Comparison of ENCODE assay signal across 8 mouse cellular contexts in genomic region chr12:105034130-105034769, GRCm38 (mm10). TPM values are rescaled to one million over a fixed set of nuclear protein-coding genes. Genes with fewer than 3 reads are reported as not detected.
DNase-seq lines count a peak whose midpoint lies in the region; ATAC-seq and TF ChIP-seq lines count a peak whose summit lies in the region.

No protein-coding gene starts in this region.

- H3K27ac ChIP-seq in heart, postnatal 0 days (ENCODE audit: low read depth) = no peak overlapping the region
- no peak overlapping the region for H3K27ac ChIP-seq in embryonic fibroblast, embryonic 13.5 days (ENCODE audit: insufficient read depth, low read length)
- peak overlapping the region; percentile 47; the same call in 1 of the 2 replicates for H3K27ac ChIP-seq in limb, embryonic 12.5 days
- no peak overlapping the region for H3K27ac ChIP-seq in neural tube, embryonic 14.5 days (ENCODE audit: low read depth, low read length)

- no peak for ATAC-seq in heart, postnatal 0 days (ENCODE audit: insufficient read depth, low read depth)
- ATAC-seq in limb, embryonic 12.5 days (ENCODE audit: insufficient number of reproducible peaks, insufficient read depth, low FRiP score, low TSS enrichment, low read depth) = no peak
- no peak for ATAC-seq in neural tube, embryonic 14.5 days (ENCODE audit: low read depth)

- TF ChIP-seq CTCF in heart, postnatal 0 days (IDR thresholded peaks at IDR 0.05; ENCODE audit: low read depth) = no peak
- TF ChIP-seq CTCF in embryonic fibroblast, embryonic 13.5 days (IDR thresholded peaks at IDR 0.05; ENCODE audit: borderline replicate concordance, insufficient read depth, low read length) = no peak

- no peaks in the 10 kb centered on the region for H3K9me3 ChIP-seq in heart, postnatal 0 days (replicated peaks; ENCODE audit: control insufficient read depth, low read length)
- H3K9me3 ChIP-seq in limb, embryonic 12.5 days = no peaks in the 10 kb centered on the region
- no peaks in the 10 kb centered on the region for H3K9me3 ChIP-seq in neural tube, embryonic 14.5 days (ENCODE audit: control insufficient read depth, low read length)

- no peak for TF ChIP-seq POLR2A in embryonic fibroblast, embryonic 13.5 days (IDR thresholded peaks at IDR 0.05; ENCODE audit: low read depth, low read length)

- intact Hi-C loops in heart, postnatal 36 days (cut with DNase I) = loop anchor here (10.0 kb wide), 1 partner anchor 189 kb away; no protein-coding TSS in a partner anchor

- peak overlapping the region; percentile 88 for H3K4me2 ChIP-seq in heart, postnatal 0 days (ENCODE audit: low read depth, low read length)
- H3K4me2 ChIP-seq in limb, embryonic 12.5 days = peak overlapping the region; percentile 86
- H3K4me2 ChIP-seq in neural tube, embryonic 14.5 days (ENCODE audit: low read depth, low read length) = peak overlapping the region; percentile 95

- peak overlapping the region; percentile 34; the same call in 1 of the 2 replicates for H3K9ac ChIP-seq in heart, postnatal 0 days (replicated peaks; ENCODE audit: low read depth, low read length)
- no peak overlapping the region for H3K9ac ChIP-seq in limb, embryonic 12.5 days (replicated peaks)
- no peak overlapping the region for H3K9ac ChIP-seq in neural tube, embryonic 14.5 days (replicated peaks; ENCODE audit: low read depth, low read length)

- peaks cover 40% of the 10 kb centered on the region for H3K4me1 ChIP-seq in heart, postnatal 0 days (ENCODE audit: control insufficient read depth, insufficient read depth)
- H3K4me1 ChIP-seq in embryonic fibroblast, embryonic 13.5 days (ENCODE audit: control insufficient read depth, insufficient read depth, low read length) = no peaks in the 10 kb centered on the region
- peaks cover 53% of the 10 kb centered on the region for H3K4me1 ChIP-seq in limb, embryonic 12.5 days (replicated peaks)
- H3K4me1 ChIP-seq in neural tube, embryonic 14.5 days (ENCODE audit: control insufficient read depth, insufficient read depth, low read length) = peaks cover 26% of the 10 kb centered on the region

- no peaks in the 10 kb centered on the region for H3K27me3 ChIP-seq in heart, postnatal 0 days (ENCODE audit: control insufficient read depth, insufficient read depth, low read length)
- no peaks in the 10 kb centered on the region for H3K27me3 ChIP-seq in limb, embryonic 12.5 days
- H3K27me3 ChIP-seq in neural tube, embryonic 14.5 days (ENCODE audit: control insufficient read depth, insufficient read depth, low read length) = no peaks in the 10 kb centered on the region

- peak overlapping the region; percentile 78 for H3K4me3 ChIP-seq in heart, postnatal 0 days (ENCODE audit: low read depth, low read length)
- peak overlapping the region; percentile 87 for H3K4me3 ChIP-seq in embryonic fibroblast, embryonic 13.5 days (ENCODE audit: insufficient read depth, low read length)
- peak overlapping the region; percentile 84 for H3K4me3 ChIP-seq in limb, embryonic 12.5 days (replicated peaks)
- H3K4me3 ChIP-seq in neural tube, embryonic 14.5 days (ENCODE audit: low read depth, low read length) = no peak overlapping the region; the same call in 1 of the 2 replicates

- DNase-seq in heart, postnatal 0 days (ENCODE audit: low spot score) = no peak
- no peak for DNase-seq in heart, postnatal 36 days
- no peak for DNase-seq in cerebellum, postnatal 25 days
- no peak for DNase-seq in layer of hippocampus, adult 8-10 months (ENCODE audit: low spot score in 2 of 2)
- DNase-seq in cerebellum, adult 8-10 months = no peak

- no peak for TF ChIP-seq EP300 in heart, postnatal 0 days (IDR thresholded peaks at IDR 0.05; ENCODE audit: low read depth)

- 27% methylated on average over 14 of the region's 14 CpGs for WGBS in heart, postnatal 0 days
- 75% methylated on average over 14 of the region's 14 CpGs for WGBS in limb, embryonic 12.5 days
- 79% methylated on average over 14 of the region's 14 CpGs for WGBS in neural tube, embryonic 14.5 days

- H3K36me3 ChIP-seq in heart, postnatal 0 days (replicated peaks; ENCODE audit: control insufficient read depth, insufficient read depth, low read length) = 0 out of 2 replicates have a peak, but pooled peaks cover 4% of the 10 kb centered on the region
- H3K36me3 ChIP-seq in limb, embryonic 12.5 days = peaks cover 22% of the 10 kb centered on the region
- H3K36me3 ChIP-seq in neural tube, embryonic 14.5 days (ENCODE audit: control insufficient read depth, insufficient read depth, low read length) = peaks cover 4% of the 10 kb centered on the region; the same call in 1 of the 2 replicates

RNA-seq across cellular contexts. Expression of gene Glrx5, which starts 1.8 kb away (rescaled TPM):
- total RNA-seq in heart, postnatal 0 days (2014; rRNA removed; ENCODE audit: low replicate concordance) = 44.7 and 87.7 TPM in 2 replicates
- polyA plus RNA-seq in heart, postnatal 0 days (2015; fragmentation: Nextera tagmentation; extraction: Ambion mirVana) = 210 and 217 TPM in 2 replicates
- 10 to 100 TPM; 93.2 to 97.0 TPM for total RNA-seq in heart, postnatal 36 days (2021)
- polyA plus RNA-seq in embryonic fibroblast, embryonic 13.5 days (2011; ENCODE audit: insufficient read length, low read depth, missing spikeins) = 37.6 and 45.1 TPM in 2 replicates
- polyA plus RNA-seq in limb, embryonic 12.5 days (2016; fragmentation: Nextera tagmentation; extraction: Ambion mirVana) = 171 and 180 TPM in 2 replicates
- polyA plus RNA-seq in neural tube, embryonic 14.5 days (2014; fragmentation: Nextera tagmentation; extraction: Ambion mirVana) = 190 and 200 TPM in 2 replicates
- 10 to 100 TPM; 41.0 to 46.7 (median 42.8) TPM for total RNA-seq in layer of hippocampus, adult 8-10 months (2022)

RNA-seq across cellular contexts. Expression of gene Syne3, which starts 24.6 kb away (rescaled TPM):
- total RNA-seq in heart, postnatal 0 days (2014; rRNA removed; ENCODE audit: low replicate concordance) = 5.0 TPM in 2 replicates
- 1.8 TPM in 2 replicates for polyA plus RNA-seq in heart, postnatal 0 days (2015; fragmentation: Nextera tagmentation; extraction: Ambion mirVana)
- 1 to 10 TPM; 7.2 to 7.8 TPM for total RNA-seq in heart, postnatal 36 days (2021)
- polyA plus RNA-seq in embryonic fibroblast, embryonic 13.5 days (2011; ENCODE audit: insufficient read length, low read depth, missing spikeins) = 13.6 and 15.9 TPM in 2 replicates
- 0.54 and 0.61 TPM in 2 replicates for polyA plus RNA-seq in limb, embryonic 12.5 days (2016; fragmentation: Nextera tagmentation; extraction: Ambion mirVana)
- polyA plus RNA-seq in neural tube, embryonic 14.5 days (2014; fragmentation: Nextera tagmentation; extraction: Ambion mirVana) = 0.23 and 0.26 TPM in 2 replicates
- total RNA-seq in layer of hippocampus, adult 8-10 months (2022) = 1 to 10 TPM; 1.6 to 3.6 (median 2.1) TPM
